Mouse (Mus musculus) cerebellum, adult 11 months (tissue): ENCODE measurements around the gene C5ar1.

Source experiments
- DNase-seq: peaks from one replicate; pipeline ENCODE4 v3.0.0; 2022

C5ar1 gene

DNA sequence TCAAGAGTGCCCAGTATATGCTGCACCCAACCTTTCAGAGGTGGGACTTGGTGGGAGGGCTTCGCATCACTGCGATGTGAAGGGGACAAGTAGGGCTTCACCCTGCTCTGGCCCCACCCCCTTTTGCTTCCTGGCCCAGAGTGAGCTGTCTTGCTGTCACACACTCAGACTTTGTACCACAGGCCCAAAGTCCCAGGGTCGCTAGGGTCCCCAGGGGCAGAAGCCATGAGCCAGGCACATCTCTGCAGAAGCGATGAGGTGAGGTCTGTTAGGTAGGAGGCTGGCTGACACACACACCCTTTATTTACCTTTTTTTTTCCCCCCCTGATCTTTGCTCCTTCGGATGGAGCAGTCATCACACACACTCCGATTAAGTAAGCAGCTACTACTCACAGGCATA is 46.1 kb downstream of the C5ar1 start:
- no peak for DNase-seq

- no peak for DNase-seq
These were observed 48.4 kb downstream of the C5ar1 start for GRCm38 (mm10) chr7:16210862-16211365.

DNA sequence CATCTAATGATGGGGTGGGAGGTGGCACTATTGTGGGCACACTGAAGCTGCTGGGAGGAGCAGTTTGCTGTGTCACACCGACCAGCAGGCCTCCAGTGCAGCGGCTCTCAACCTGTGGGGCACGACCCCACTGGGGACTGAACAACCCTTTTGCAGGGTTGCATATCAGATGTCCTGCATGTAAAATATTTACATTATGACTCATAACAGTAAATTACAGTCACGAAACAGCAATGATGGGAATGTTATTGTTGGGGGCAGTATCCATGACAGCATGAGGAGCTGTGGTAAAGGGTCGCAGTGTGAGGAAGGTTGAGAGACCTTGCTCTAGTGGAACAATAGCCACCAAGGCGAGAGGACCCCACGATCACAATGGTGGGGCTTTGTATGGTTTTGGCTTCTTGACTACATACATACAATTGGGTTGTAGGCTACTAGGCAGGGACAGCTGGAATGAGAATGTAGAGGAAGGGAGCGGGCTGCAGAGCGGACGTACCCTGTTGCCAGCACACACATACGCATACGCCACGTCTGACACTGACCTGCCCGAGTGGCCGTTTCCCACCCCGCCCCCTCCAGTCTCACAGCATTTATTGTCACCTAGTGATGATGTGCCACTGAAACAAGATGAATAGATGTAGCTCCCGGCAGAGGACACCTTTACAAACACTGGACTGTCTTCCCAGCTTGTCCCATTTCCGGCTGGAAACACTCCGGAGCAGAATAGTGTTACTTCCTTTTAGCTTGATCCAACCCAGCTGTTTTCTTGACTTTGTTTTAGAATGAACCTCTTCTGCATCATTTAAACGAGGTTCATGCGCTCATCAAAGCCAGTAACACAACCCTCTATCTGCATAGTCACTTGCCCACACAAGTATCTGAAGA is 50.3 kb downstream of the C5ar1 start:
- no peak for DNase-seq

DNA sequence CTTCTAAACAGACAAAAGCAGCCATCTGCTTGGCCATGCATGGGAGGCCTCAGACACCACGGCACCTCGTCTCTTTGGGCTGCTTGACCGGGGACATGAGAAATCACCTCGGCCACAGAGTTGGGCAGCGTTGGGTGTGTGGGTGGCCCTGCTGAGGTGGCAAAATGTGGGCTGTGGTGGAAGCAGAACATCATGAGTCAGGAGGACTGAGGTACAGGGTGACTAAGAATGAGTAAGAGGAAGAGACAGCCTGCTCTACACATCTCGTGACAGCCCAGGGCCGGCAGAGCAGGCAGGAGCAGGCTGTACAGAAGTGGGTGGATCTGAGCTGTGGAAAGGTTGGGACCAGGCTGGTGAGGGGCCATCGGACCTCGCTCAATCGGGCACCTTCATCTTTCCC is 51.8 kb downstream of the C5ar1 start:
- no peak for DNase-seq

- DNase-seq: no peak
These were observed 52.3 kb downstream of the C5ar1 start for GRCm38 (mm10) chr7:16207076-16207475.

- DNase-seq: no peak
These were observed 54.5 kb downstream of the C5ar1 start for GRCm38 (mm10) chr7:16204791-16205190.

DNA sequence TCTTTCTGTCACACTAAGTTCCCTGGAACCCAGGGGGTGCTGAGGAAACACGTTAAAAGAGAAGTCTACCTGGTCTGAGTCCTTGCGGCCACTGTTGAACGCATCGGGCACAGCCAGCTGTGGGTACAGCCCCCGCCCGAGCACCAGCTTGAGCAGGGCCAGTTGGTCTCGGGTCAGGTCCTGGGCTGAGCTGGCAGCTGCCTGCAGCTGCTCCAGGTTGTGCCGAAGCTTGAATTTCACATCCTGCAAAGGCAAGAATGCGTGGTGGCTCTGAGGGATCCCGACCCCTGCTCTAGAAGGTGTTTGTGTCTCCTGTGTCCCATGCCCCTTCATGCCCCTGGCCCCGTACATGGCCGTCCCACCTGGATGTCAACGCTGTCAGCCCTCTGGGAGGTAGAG is 55.8 kb downstream of the C5ar1 start:
- no peak for DNase-seq

- DNase-seq: no peak
These were observed 56.4 kb downstream of the C5ar1 start for GRCm38 (mm10) chr7:16202756-16203504.

DNA sequence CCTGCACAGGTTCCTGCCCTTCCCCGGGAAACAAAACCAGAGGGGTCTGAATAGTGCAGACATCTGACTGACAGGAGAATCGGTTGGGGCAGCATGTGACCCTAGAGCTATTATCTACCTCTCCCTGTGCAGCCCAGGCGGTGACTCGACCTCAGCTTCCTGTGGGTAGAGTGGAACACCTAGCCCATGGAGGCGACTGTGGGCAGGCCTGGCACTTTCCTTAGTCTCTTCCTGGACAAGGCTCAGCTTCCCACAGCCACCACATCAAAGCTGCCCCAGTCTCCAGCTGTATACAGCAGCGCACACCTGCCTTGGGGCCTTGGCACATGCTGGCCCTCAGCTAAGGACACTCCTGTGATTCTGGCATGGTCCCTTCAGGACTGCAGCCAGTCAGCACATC is 58.2 kb downstream of the C5ar1 start:
- DNase-seq: no peak

DNA sequence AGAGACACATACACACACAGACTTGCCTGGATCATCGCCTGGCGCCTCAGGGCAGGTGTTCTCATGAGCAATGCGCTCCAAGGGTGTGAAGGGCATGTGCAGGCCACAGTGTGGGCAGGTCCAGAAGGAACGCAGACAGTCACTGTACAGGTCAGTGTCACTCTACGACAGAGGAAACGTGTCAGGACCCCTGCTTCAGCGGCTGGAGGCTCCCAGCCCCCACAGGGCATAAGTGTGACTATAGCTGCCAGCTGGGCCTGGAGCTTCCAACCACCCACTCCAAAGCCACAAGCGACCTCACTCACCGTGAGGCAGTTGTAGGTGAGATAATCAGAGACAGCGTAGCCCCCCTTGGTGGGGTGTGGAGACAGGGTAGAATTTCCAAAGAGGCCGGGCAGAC is 60.8 kb downstream of the C5ar1 start:
- no peak for DNase-seq

DNA sequence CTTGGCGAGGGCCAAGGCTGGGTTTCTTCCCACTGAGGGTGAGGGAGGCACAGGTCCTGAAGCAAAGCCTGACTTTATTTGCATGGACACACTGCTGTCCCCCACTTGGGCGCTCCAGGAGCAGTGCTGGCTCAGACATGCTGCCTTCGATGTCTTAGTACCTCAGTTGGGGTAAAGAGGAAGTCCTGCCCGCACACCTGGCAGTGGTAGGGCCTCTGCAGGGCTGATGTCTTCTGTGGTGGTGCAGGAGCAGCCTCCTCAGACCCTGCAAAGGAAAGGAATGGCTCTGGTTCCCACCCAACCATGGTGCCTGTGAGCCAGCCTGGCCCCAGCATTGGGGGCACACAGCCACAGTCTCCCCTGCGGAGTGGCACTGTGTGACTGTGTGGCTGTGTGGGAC is 62.2 kb downstream of the C5ar1 start:
- DNase-seq: no peak
